10 mouse cellular contexts compared by ENCODE assay signal in the genomic region with DNA sequence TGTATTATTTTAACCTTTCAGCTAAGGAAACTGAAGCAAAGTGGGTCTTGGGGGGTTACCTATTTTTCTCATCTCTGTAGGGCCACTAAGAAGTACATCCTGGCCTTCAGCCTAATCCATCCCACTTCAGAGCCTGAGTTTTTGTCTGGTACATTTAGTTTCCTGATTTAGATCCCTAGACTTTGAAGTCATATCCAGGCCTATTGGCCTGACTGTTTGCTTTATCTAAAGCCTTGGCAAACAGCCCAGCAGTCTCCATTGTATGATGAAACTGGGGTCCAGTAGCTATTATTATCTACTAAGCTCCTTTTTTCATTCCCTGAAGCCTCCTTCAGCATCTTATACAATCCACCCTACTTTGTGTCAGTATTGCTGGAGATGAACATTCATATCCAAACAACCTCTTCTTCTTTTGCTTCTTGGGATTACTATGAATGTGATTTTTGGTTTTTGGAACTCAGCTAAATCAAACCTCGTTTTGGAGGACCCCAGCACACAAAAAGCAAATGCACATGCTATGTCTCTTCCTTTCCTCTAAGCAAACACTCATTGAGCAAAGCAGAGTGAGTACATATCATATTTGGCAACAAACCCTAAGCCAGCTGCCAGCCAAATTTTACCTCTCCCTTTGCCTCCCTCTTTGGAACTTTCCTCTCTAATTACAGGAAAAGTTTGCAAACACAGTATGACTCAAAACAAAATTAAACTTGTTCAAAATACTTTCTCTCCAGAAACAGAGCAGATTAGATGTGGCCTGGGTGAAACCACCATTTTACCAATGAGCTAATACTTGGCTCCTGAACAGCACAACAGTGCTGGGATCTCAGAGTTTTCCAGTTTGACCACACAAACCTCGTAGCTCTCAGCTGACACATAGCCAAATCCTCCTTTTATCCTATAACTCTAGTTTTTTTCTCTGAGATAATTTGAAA.
DNase-seq lines count a peak whose midpoint lies in the region; ATAC-seq lines count a peak whose summit lies in the region.
"Had no signal": no experiment of that assay in that cellular context is flagged by ENCODE, and none has a peak within 500 bp of the region (broad histone marks: within the 10 kb centered on the region; RNA-seq: fewer than 3 reads in every experiment).

No protein-coding gene starts in this region.

- no peaks in the 10 kb centered on the region for H3K9me3 ChIP-seq in kidney, embryonic 14.5 days (ENCODE audit: control insufficient read depth, low read length)
- no peaks in the 10 kb centered on the region for H3K9me3 ChIP-seq in heart, embryonic 14.5 days (ENCODE audit: control insufficient read depth, low read length)
- H3K9me3 ChIP-seq in midbrain, embryonic 14.5 days (ENCODE audit: control insufficient read depth, low read length), result no peaks in the 10 kb centered on the region
- H3K9me3 ChIP-seq: liver, embryonic 15.5 days had no signal

- peak; percentile 11 for DNase-seq in adrenal gland, adult 2 months
- no peak for DNase-seq in adrenal gland, postnatal 25 days
- peak; percentile 39 to 42 for DNase-seq in kidney, postnatal 4 days
- peak; percentile 82 for DNase-seq in midbrain, embryonic 14.5 days
- no peak for DNase-seq in cerebellum, adult 9-10 months
- DNase-seq: kidney, adult 2 months had no signal

- H3K4me1 ChIP-seq in kidney, embryonic 14.5 days (ENCODE audit: control insufficient read depth, insufficient read depth, low read length), result no peaks in the 10 kb centered on the region
- peaks cover 3 to 10% of the 10 kb centered on the region in 2 experiments for H3K4me1 ChIP-seq in heart, embryonic 14.5 days (ENCODE audit: control insufficient read depth in 2 of 2, insufficient read depth in 2 of 2, low read length in 2 of 2)
- no peaks in the 10 kb centered on the region for H3K4me1 ChIP-seq in midbrain, embryonic 14.5 days (ENCODE audit: control insufficient read depth, insufficient read depth, low read length)
- H3K4me1 ChIP-seq: liver, embryonic 15.5 days had no signal

- no peaks in the 10 kb centered on the region for H3K36me3 ChIP-seq in kidney, embryonic 14.5 days (ENCODE audit: control insufficient read depth, insufficient read depth, low read length)
- H3K36me3 ChIP-seq in heart, embryonic 14.5 days (ENCODE audit: control insufficient read depth, insufficient read depth, low read length), result no peaks in the 10 kb centered on the region
- H3K36me3 ChIP-seq in midbrain, embryonic 14.5 days (ENCODE audit: control insufficient read depth, insufficient read depth, low read length), result no peaks in the 10 kb centered on the region
- H3K36me3 ChIP-seq: liver, embryonic 15.5 days had no signal

- no peak overlapping the region for H3K9ac ChIP-seq in kidney, embryonic 14.5 days (ENCODE audit: low read depth, low read length)
- no peak overlapping the region for H3K9ac ChIP-seq in heart, embryonic 14.5 days (ENCODE audit: low read length)
- no peak overlapping the region for H3K9ac ChIP-seq in midbrain, embryonic 14.5 days (replicated peaks; ENCODE audit: low read length)
- H3K9ac ChIP-seq: liver, embryonic 15.5 days had no signal

- H3K27me3 ChIP-seq in kidney, embryonic 14.5 days (ENCODE audit: control insufficient read depth, insufficient read depth, low read length), result no peaks in the 10 kb centered on the region
- no peaks in the 10 kb centered on the region for H3K27me3 ChIP-seq in heart, embryonic 14.5 days (ENCODE audit: control insufficient read depth, insufficient read depth, low read length)
- H3K27me3 ChIP-seq in midbrain, embryonic 14.5 days (ENCODE audit: control insufficient read depth, insufficient read depth, low read length), result no peaks in the 10 kb centered on the region
- H3K27me3 ChIP-seq: liver, embryonic 15.5 days had no signal

- no peak overlapping the region for H3K4me2 ChIP-seq in kidney, embryonic 14.5 days (replicated peaks; ENCODE audit: low read depth, low read length)
- no peak overlapping the region for H3K4me2 ChIP-seq in heart, embryonic 14.5 days (ENCODE audit: low read length)
- H3K4me2 ChIP-seq in midbrain, embryonic 14.5 days (ENCODE audit: low read length), result no peak overlapping the region
- H3K4me2 ChIP-seq: liver, embryonic 15.5 days had no signal

- H3K27ac ChIP-seq in kidney, embryonic 14.5 days (ENCODE audit: low read depth, low read length), result no peak overlapping the region
- peak overlapping the region; percentile 74 to 85 for H3K27ac ChIP-seq in heart, embryonic 14.5 days (replicated peaks in 1 of 2; ENCODE audit: control insufficient read depth in 1 of 2, insufficient read depth in 1 of 2, low read depth in 2 of 2, low read length in 2 of 2)
- no peak overlapping the region for H3K27ac ChIP-seq in midbrain, embryonic 14.5 days (replicated peaks; ENCODE audit: low read depth, low read length)
- H3K27ac ChIP-seq: liver, embryonic 15.5 days had no signal

- WGBS in kidney, embryonic 14.5 days, result 62% methylated on average over 2 of the region's 2 CpGs
- WGBS in heart, embryonic 14.5 days, result 43% methylated on average over 2 of the region's 2 CpGs
- WGBS in midbrain, embryonic 14.5 days, result 49% methylated on average over 2 of the region's 2 CpGs

- ATAC-seq in kidney, embryonic 14.5 days (ENCODE audit: low FRiP score, low TSS enrichment), result no peak
- ATAC-seq in heart, embryonic 14.5 days (ENCODE audit: insufficient number of reproducible peaks, insufficient read depth, low FRiP score, low read depth), result peak; percentile 72
- ATAC-seq in midbrain, embryonic 14.5 days (ENCODE audit: low FRiP score, low TSS enrichment), result no peak; the same call in 1 of the 2 replicates
- no peak for ATAC-seq in inflammation-experienced regulatory T-cells, adult 6 months

- no peak overlapping the region for H3K4me3 ChIP-seq in kidney, embryonic 14.5 days (ENCODE audit: low read length)
- H3K4me3 ChIP-seq in heart, embryonic 14.5 days (ENCODE audit: control insufficient read depth in 1 of 2, insufficient read depth in 1 of 2, low read depth in 1 of 2, low read length in 2 of 2), result no peak overlapping the region
- no peak overlapping the region for H3K4me3 ChIP-seq in midbrain, embryonic 14.5 days (replicated peaks; ENCODE audit: low read depth, low read length)
- H3K4me3 ChIP-seq: liver, embryonic 15.5 days had no signal

Comparison
In these comparisons a context has a peak if more than half of its experiments do, and no peak if none do; other contexts are left out.
1. DNase-seq: peak in adrenal gland, adult 2 months (single experiment), kidney, postnatal 4 days (2 of 2) and midbrain, embryonic 14.5 days (single experiment); none in adrenal gland, postnatal 25 days (single experiment) and cerebellum, adult 9-10 months (single experiment).
2. H3K27ac ChIP-seq: peak in heart, embryonic 14.5 days (2 of 2); none in kidney, embryonic 14.5 days (single experiment) and midbrain, embryonic 14.5 days (single experiment).